Mouse (Mus musculus) liver, embryonic 14.5 days (tissue): ENCODE results near the gene Pde10a.

Source experiments
- CTCF ChIP-seq: IDR thresholded peaks from 2 replicates; pipeline ENCODE4 v1.5.1; 2016; ENCODE audit warnings: antibody characterized with exemption, low read depth, control low read depth
- EP300 ChIP-seq: IDR thresholded peaks from 2 replicates; pipeline ENCODE4 v1.6.1; 2016; ENCODE audit warnings: antibody characterized with exemption, low read depth

DNA sequence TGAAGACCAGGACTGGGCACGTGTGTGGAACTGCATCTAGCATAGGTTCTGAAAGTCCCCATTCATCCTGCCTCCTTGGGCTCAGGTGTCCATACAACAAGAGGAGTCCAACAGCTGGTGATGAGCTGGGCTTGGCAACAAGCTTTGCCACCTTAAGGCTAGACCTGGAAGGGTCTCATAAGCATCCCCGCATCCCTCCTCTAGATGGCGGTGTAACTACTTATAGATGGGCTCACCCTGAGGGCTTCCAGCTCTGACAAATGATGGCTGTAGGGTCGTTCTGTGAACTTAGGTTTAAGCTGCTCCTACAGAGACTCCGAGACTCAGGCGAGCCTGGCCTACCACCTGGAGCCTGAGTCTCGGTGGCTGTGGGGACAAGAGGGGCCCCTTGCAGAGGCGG lies 466.0 kb downstream of the Pde10a start:
- TF ChIP-seq CTCF, result peak; percentile 34
- no peak for TF ChIP-seq EP300
